Mouse (Mus musculus) C2C12 (cell line): ENCODE data around the gene Nsun7. TPM values are rescaled to one million over a fixed set of nuclear protein-coding genes. Genes with fewer than 3 reads are reported as not detected.

Source experiments
- H3K27me3 ChIP-seq: one replicate; pipeline ENCODE4 v1.6.1; 2011; ENCODE audit not compliant: control insufficient read depth, insufficient read depth, insufficient read length
- H3K36me3 ChIP-seq: one replicate; pipeline ENCODE4 v1.6.1; 2011; ENCODE audit not compliant: control insufficient read depth, insufficient read depth
- H3K4me3 ChIP-seq: one replicate; pipeline ENCODE4 v1.5.1; 2011; ENCODE audit warnings: mild to moderate bottlenecking, control low read depth; ENCODE audit not compliant: poor library complexity, insufficient read depth, severe bottlenecking
- H3K79me2 ChIP-seq: one replicate; pipeline ENCODE4 v1.6.1; 2011; ENCODE audit not compliant: control insufficient read depth, insufficient read depth
- H3K79me3 ChIP-seq: one replicate; pipeline ENCODE4 v1.6.1; 2011; ENCODE audit warnings: low read depth, control low read depth
- H3ac ChIP-seq: one replicate; pipeline ENCODE3; 2011; ENCODE audit warnings: low read depth; ENCODE audit not compliant: control insufficient read depth, insufficient read length
- CEBPB ChIP-seq: IDR thresholded peaks from one replicate; pipeline ENCODE4 v1.6.1; 2011; ENCODE audit warnings: low read depth, mild to moderate bottlenecking, control low read depth, moderate library complexity
- CTCF ChIP-seq: IDR thresholded peaks from one replicate; pipeline ENCODE4 v1.5.1; 2011; ENCODE audit not compliant: control insufficient read depth, insufficient read depth, insufficient read length
- FOSL1 ChIP-seq: IDR thresholded peaks from one replicate; pipeline ENCODE4 v1.8.0; 2011; ENCODE audit warnings: mild to moderate bottlenecking, low read length; ENCODE audit not compliant: poor library complexity, insufficient read depth, severe bottlenecking
- MAX ChIP-seq: IDR thresholded peaks from one replicate; pipeline ENCODE4 v1.6.1; 2011; ENCODE audit warnings: mild to moderate bottlenecking, control low read depth
- MYOD1 ChIP-seq: IDR thresholded peaks from one replicate; pipeline ENCODE4 v1.6.1; 2011; ENCODE audit warnings: low read depth; ENCODE audit not compliant: control insufficient read depth, insufficient read length
- MYOG ChIP-seq: IDR thresholded peaks from one replicate; pipeline ENCODE4 v1.6.1; 2011; ENCODE audit not compliant: control insufficient read depth, insufficient read length; ENCODE audit errors: extremely low read depth
- USF1 ChIP-seq: IDR thresholded peaks from one replicate; pipeline ENCODE4 v1.6.1; 2011; ENCODE audit warnings: low read depth, mild to moderate bottlenecking, control low read depth, moderate library complexity
- polyA plus RNA-seq: library from polyadenylated mRNA; unstranded; fragments of >200 nt; fragmentation: generic; extraction: Trizol; gene quantifications from one replicate; pipeline ENCODE4 v1.2.1, GENCODE M21; 2012; ENCODE audit warnings: missing spikeins

Gene Nsun7
- polyA plus RNA-seq, 1 experiment, result 0.02 TPM

GRCm38 (mm10) chr5:66280742-66281141 lies 21.0 kb downstream of the Nsun7 start:
- TF ChIP-seq MAX (no peak), MYOG (no peak), FOSL1 (no peak), CEBPB (no peak), USF1 (no peak), MYOD1 (no peak), CTCF (no peak)
- no peaks in the 10 kb centered on the region for H3K27me3 ChIP-seq
- no peaks in the 10 kb centered on the region for H3K36me3 ChIP-seq
- no peaks in the 10 kb centered on the region for H3K79me2 ChIP-seq
- no peak overlapping the region for H3ac ChIP-seq
- no peaks in the 10 kb centered on the region for H3K79me3 ChIP-seq
- no peak overlapping the region for H3K4me3 ChIP-seq

- no peak overlapping the region for H3ac ChIP-seq
- H3K36me3 ChIP-seq, result no peaks in the 10 kb centered on the region
- no peaks in the 10 kb centered on the region for H3K79me3 ChIP-seq
- H3K79me2 ChIP-seq, result no peaks in the 10 kb centered on the region
- no peak overlapping the region for H3K4me3 ChIP-seq
- TF ChIP-seq MYOD1, result no peak
- TF ChIP-seq MAX, result no peak
- TF ChIP-seq CEBPB, result no peak
- no peak for TF ChIP-seq FOSL1
- no peak for TF ChIP-seq MYOG
- no peak for TF ChIP-seq CTCF
- no peak for TF ChIP-seq USF1
- H3K27me3 ChIP-seq, result no peaks in the 10 kb centered on the region
Observed at GRCm38 (mm10) chr5:66294106-66294625, 34.5 kb downstream of the Nsun7 start.

- H3ac ChIP-seq, result no peak overlapping the region
- H3K4me3 ChIP-seq, result no peak overlapping the region
- no peaks in the 10 kb centered on the region for H3K27me3 ChIP-seq
- H3K79me2 ChIP-seq, result no peaks in the 10 kb centered on the region
- TF ChIP-seq MYOD1, result no peak
- TF ChIP-seq MAX, result no peak
- TF ChIP-seq MYOG, result no peak
- no peak for TF ChIP-seq FOSL1
- TF ChIP-seq CEBPB, result no peak
- no peak for TF ChIP-seq USF1
- TF ChIP-seq CTCF, result no peak
- no peaks in the 10 kb centered on the region for H3K79me3 ChIP-seq
- H3K36me3 ChIP-seq, result peaks cover 5% of the 10 kb centered on the region
Observed at GRCm38 (mm10) chr5:66294952-66295351, 35.3 kb downstream of the Nsun7 start.

GRCm38 (mm10) chr5:66296116-66296515 lies 36.4 kb downstream of the Nsun7 start:
- TF ChIP-seq MAX, result no peak
- no peak for TF ChIP-seq MYOD1
- no peak for TF ChIP-seq MYOG
- no peak for TF ChIP-seq CTCF
- TF ChIP-seq CEBPB, result no peak
- no peak for TF ChIP-seq USF1
- TF ChIP-seq FOSL1, result no peak
- Histone ChIP-seq H3K79me3 (no peaks in the 10 kb centered on the region), H3K79me2 (no peaks in the 10 kb centered on the region), H3K36me3 (peaks cover 17% of the 10 kb centered on the region), H3K4me3 (no peak overlapping the region), H3ac (no peak overlapping the region), H3K27me3 (no peaks in the 10 kb centered on the region)

GRCm38 (mm10) chr5:66298856-66299255 lies 39.2 kb downstream of the Nsun7 start:
- H3K27me3 ChIP-seq, result no peaks in the 10 kb centered on the region
- TF ChIP-seq FOSL1 (no peak), CTCF (no peak), CEBPB (no peak)
- H3K79me2 ChIP-seq, result no peaks in the 10 kb centered on the region
- no peaks in the 10 kb centered on the region for H3K79me3 ChIP-seq
- H3K4me3 ChIP-seq, result no peak overlapping the region
- no peak overlapping the region for H3ac ChIP-seq
- peaks cover 37% of the 10 kb centered on the region for H3K36me3 ChIP-seq

GRCm38 (mm10) chr5:66300576-66300975 lies 40.9 kb downstream of the Nsun7 start:
- H3K36me3 ChIP-seq, result peaks cover 51% of the 10 kb centered on the region
- no peaks in the 10 kb centered on the region for H3K27me3 ChIP-seq
- TF ChIP-seq CTCF (no peak), MYOG (no peak), MAX (no peak), CEBPB (no peak), USF1 (no peak), FOSL1 (no peak), MYOD1 (no peak)
- no peaks in the 10 kb centered on the region for H3K79me2 ChIP-seq
- H3K79me3 ChIP-seq, result no peaks in the 10 kb centered on the region
- no peak overlapping the region for H3ac ChIP-seq
- H3K4me3 ChIP-seq, result no peak overlapping the region
